Mouse (Mus musculus): ENCODE results near the gene Arvcf.
A peak's percentile ranks its signal among the peaks of the same experiment; 100 is the strongest.

DNA sequence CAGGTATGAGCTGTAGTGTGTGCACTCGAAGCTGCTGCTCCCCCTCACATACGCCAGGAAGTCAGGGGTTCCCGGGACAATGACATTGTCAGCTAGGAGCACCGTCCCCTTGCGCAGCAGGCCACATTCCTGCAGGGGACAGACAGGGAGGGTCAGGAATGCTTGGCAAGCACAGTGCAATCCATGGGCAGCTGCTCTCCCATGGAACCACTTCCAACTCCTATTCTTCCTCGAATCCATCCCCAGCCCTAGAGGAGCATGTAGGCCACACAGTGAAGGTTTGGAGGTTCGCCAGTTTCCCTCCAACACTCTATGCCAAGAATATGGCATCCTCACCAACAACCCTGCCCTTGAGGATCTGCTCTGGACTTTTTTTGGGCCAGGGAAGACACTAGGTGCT lies 59.9 kb downstream of the Arvcf start:
- peak; percentile 27; the same call in 1 of the 2 replicates for TF ChIP-seq POLR2A (IDR thresholded peaks at IDR 0.05; ENCODE audit: borderline replicate concordance, extremely low read depth, low read depth, low read length)
- TF ChIP-seq CTCF (IDR thresholded peaks at IDR 0.05; ENCODE audit: insufficient read depth, low read length), result no peak

Measured in lung, adult 2 months (tissue).